Mouse (Mus musculus): ENCODE data around the gene Fbn1. TPM values are rescaled to one million over a fixed set of nuclear protein-coding genes. Genes with fewer than 3 reads are reported as not detected.

Gene Fbn1
- 7.8 and 21.4 TPM in 2 replicates for polyA plus RNA-seq (2012; ENCODE audit: insufficient read depth, insufficient read length, missing spikeins)

- 0 out of 2 replicates have a peak within 1 kb of the TSS, but pooled peaks have one; percentile 8 for H3K27ac ChIP-seq (replicated peaks; ENCODE audit: low read depth, low read length)
- H3K4me1 ChIP-seq (ENCODE audit: control insufficient read depth, insufficient read depth, insufficient read length, low read length): 0 out of 2 replicates have a peak, but pooled peaks cover 10% of the 10 kb centered on the region
- peak within 1 kb of the TSS; percentile 45 for H3K4me3 ChIP-seq (ENCODE audit: insufficient read depth, low read depth, low read length)
Measured at GRCm38 (mm10) chr2:125507893-125508292, at the start of gene Fbn1. Gene Fbn1 (minus strand): TSS chr2:125507993.

DNA sequence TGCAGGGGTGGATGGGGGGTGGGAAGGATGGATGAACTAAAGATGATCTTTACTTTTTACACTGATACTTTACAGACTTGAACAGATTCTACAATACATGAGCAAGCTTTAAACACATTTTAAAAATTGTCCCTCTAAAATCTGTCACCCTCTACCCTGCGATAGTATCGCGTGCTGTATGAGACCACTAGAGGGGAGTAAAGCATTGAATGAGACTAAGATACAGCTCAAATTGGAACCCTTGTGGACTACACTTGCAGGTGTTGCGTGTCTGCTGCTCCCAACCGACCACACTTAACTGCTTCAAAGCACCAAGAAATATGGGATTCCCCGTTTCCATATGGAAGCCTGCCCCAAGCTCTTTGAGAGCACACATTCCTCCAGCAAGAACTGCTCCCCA lies 48.0 kb upstream of the Fbn1 start:
- Histone ChIP-seq H3K4me3 (ENCODE audit: insufficient read depth, low read depth, low read length) (no peak overlapping the region), H3K4me1 (ENCODE audit: control insufficient read depth, insufficient read depth, insufficient read length, low read length) (no peaks in the 10 kb centered on the region), H3K27ac (replicated peaks; ENCODE audit: low read depth, low read length) (no peak overlapping the region)

DNA sequence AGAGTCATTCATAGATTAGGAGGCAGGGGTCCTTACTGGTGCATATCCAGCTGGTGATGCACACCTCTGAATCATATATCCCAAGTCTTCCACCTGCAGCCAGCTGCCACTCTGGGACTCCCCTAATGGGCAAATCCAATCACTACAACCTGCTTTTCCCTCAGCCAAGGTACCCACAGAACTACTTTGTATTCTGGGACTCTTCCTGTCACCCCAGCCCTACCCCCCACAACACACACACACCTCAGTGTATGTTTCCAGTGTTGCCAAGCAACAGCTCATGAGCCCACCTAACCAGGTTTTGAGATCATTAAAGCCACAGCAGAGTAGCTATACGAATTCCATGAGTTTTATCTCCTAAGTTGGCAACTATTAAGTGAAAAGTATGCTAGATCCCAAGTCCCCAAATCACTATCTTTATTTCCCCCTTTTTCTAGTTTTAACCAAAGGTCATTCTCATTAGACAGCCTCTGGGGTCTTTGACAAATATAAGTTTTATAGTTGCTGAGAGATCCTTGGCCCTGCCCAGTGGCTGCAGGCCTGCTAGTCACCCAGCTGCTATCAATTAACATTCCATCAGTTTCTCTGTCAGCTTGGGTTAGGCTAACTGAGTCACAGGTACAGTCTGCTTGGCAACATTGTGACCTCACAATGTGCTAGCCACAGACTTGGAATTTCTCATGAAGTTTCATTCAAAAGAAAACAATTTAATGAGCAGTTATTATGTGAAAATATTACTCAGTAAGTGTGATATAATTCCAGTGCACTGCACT lies 41.2 kb upstream of the Fbn1 start:
- H3K4me3 ChIP-seq (ENCODE audit: insufficient read depth, low read depth, low read length): no peak overlapping the region
- no peaks in the 10 kb centered on the region for H3K4me1 ChIP-seq (ENCODE audit: control insufficient read depth, insufficient read depth, insufficient read length, low read length)
- no peak overlapping the region for H3K27ac ChIP-seq (replicated peaks; ENCODE audit: low read depth, low read length)

DNA sequence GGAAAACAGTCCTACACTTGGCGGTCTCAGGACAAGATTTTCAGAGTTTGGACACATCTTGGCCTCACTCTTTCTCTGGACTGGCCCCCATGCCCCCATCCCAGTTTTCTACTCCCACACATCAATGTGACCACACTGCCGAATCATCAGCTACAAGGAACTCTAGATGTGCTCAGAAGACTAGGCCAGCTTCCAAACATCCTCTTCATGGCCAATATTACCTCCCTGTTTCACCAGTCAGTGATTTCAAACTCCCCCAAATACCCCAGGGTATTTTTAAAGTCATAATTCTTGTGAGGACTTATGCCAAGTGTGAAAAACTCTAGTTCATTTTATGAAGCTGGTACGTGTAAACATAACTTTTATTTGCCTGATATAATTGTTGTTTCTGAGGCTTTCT lies 37.2 kb upstream of the Fbn1 start:
- Histone ChIP-seq H3K27ac (replicated peaks; ENCODE audit: low read depth, low read length) (no peak overlapping the region), H3K4me1 (ENCODE audit: control insufficient read depth, insufficient read depth, insufficient read length, low read length) (no peaks in the 10 kb centered on the region), H3K4me3 (ENCODE audit: insufficient read depth, low read depth, low read length) (no peak overlapping the region)

DNA sequence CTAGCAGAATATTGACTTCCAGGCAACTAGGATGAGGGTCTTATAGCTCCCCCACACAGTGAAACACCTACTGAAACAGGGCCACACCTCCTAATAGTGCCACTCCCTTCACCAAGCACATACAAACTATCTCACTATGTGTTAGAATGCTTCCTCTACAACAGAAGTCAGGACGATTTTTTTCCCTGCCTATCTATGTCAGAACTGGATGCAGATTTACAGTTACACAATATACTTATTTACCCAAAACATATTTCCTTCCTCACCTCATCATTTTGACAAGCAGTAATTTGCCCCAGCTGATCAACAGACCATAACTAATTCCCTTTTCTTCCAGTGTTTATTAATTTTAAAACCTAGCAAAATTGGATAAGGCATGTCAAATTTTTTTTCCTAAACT lies 35.9 kb upstream of the Fbn1 start:
- Histone ChIP-seq H3K27ac (replicated peaks; ENCODE audit: low read depth, low read length) (no peak overlapping the region), H3K4me1 (ENCODE audit: control insufficient read depth, insufficient read depth, insufficient read length, low read length) (no peaks in the 10 kb centered on the region), H3K4me3 (ENCODE audit: insufficient read depth, low read depth, low read length) (no peak overlapping the region)

GRCm38 (mm10) chr2:125541451-125541850 lies 33.7 kb upstream of the Fbn1 start:
- Histone ChIP-seq H3K4me3 (ENCODE audit: insufficient read depth, low read depth, low read length) (no peak overlapping the region), H3K27ac (replicated peaks; ENCODE audit: low read depth, low read length) (no peak overlapping the region), H3K4me1 (ENCODE audit: control insufficient read depth, insufficient read depth, insufficient read length, low read length) (no peaks in the 10 kb centered on the region)

DNA sequence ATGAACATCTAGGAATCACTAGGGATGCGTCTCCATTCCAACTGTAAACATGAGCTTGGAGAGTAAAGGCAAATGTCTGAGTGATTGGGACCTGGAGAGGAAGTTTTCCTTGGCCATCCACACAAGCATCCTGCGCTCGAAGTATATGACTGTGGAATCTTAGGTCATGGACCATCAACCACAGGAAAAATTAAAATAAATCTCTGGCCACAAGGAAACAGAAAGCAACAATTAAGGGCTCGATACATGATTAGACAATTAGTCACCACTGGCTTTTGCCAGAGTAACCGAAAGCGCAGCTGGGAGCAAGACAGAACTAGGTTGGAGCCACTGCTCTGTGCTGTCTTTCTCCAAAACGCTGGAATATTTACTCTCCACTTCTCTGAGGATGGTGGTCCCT lies 32.8 kb upstream of the Fbn1 start:
- H3K4me1 ChIP-seq (ENCODE audit: control insufficient read depth, insufficient read depth, insufficient read length, low read length): no peaks in the 10 kb centered on the region
- no peak overlapping the region for H3K4me3 ChIP-seq (ENCODE audit: insufficient read depth, low read depth, low read length)
- H3K27ac ChIP-seq (replicated peaks; ENCODE audit: low read depth, low read length): no peak overlapping the region

DNA sequence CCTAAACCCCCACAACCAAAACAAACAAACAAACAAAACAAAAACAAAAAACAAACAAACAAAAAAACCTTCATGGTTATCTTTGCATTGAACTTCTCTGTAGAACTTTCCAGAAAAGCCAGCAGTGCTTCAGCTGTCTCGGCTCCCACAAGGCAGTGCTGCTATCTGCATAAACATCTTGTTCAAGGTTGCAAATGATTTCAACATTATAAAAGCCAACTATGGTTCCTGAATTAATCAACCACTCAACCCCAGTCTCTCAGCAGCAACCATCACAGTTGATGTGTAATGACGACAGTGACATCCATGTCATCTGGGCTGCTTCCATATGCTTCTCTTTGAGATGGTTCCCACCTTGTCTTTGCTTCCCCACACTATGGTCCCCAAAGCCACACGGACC lies 31.8 kb upstream of the Fbn1 start:
- no peaks in the 10 kb centered on the region for H3K4me1 ChIP-seq (ENCODE audit: control insufficient read depth, insufficient read depth, insufficient read length, low read length)
- no peak overlapping the region for H3K27ac ChIP-seq (replicated peaks; ENCODE audit: low read depth, low read length)
- no peak overlapping the region for H3K4me3 ChIP-seq (ENCODE audit: insufficient read depth, low read depth, low read length)

DNA sequence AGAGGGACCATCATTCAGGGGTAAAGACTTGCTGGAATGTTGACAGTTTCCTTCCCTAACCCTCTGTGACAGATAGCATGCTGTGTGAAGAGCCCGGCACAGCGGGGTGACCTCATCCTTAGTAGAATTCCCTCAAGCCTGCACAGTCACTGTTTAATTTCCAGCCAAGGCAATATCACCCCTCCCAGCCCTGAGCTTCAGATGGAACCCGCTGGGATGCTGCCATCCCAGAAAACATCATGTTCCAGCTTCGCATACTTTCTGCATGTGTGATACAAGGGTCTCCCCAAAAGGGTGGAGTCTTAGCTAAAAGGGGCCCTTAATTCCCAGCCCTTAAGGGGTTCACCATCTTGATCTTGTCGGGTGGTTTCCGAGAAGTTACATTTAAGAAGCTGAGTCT lies 22.9 kb upstream of the Fbn1 start:
- Histone ChIP-seq H3K27ac (replicated peaks; ENCODE audit: low read depth, low read length) (no peak overlapping the region), H3K4me3 (ENCODE audit: insufficient read depth, low read depth, low read length) (no peak overlapping the region), H3K4me1 (ENCODE audit: control insufficient read depth, insufficient read depth, insufficient read length, low read length) (no peaks in the 10 kb centered on the region)

DNA sequence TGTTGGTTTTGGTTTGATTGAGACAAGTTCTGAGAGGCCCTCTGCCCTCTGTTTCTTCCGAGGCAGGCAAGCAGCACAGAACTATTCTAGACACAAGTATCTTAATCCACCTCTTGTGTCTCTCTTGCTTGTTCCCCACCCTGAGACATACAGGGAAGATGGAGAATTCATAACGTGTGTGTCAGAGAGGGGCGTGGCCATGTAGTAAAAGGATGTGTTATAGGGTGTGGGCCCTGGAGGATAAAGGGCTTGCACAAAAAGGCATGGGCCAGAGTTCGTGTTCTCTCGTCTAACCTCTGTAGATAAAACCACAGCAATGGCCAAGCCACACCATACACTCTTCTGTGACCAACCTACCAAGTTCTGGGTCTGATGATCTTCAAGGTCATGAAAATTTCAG lies 18.8 kb upstream of the Fbn1 start:
- Histone ChIP-seq H3K4me3 (ENCODE audit: insufficient read depth, low read depth, low read length) (no peak overlapping the region), H3K4me1 (ENCODE audit: control insufficient read depth, insufficient read depth, insufficient read length, low read length) (no peaks in the 10 kb centered on the region), H3K27ac (replicated peaks; ENCODE audit: low read depth, low read length) (no peak overlapping the region)

DNA sequence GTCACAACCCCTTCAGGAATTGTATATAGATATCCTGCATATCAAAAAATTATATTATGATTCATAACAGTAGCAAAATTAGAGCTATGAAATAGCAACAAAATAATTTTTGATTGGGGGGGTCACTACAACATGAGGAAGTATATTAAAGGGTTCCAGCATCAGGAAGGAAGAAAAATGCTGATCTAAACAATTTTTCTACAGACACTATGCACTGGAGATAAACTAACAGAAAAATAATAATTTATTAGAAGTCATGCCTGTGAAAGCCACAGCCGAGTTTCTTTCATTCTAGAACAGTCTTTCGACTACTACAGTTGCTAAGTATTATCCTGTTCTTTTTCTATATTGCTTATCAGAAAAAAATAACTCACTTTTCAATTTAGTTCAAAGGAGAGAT lies 17.7 kb upstream of the Fbn1 start:
- Histone ChIP-seq H3K4me3 (ENCODE audit: insufficient read depth, low read depth, low read length) (no peak overlapping the region), H3K27ac (replicated peaks; ENCODE audit: low read depth, low read length) (no peak overlapping the region), H3K4me1 (ENCODE audit: control insufficient read depth, insufficient read depth, insufficient read length, low read length) (no peaks in the 10 kb centered on the region)

- H3K4me1 ChIP-seq (ENCODE audit: control insufficient read depth, insufficient read depth, insufficient read length, low read length): peaks cover 9% of the 10 kb centered on the region; the same call in 1 of the 2 replicates
- no peak overlapping the region for H3K4me3 ChIP-seq (ENCODE audit: insufficient read depth, low read depth, low read length)
- H3K27ac ChIP-seq (replicated peaks; ENCODE audit: low read depth, low read length): no peak overlapping the region
Measured at GRCm38 (mm10) chr2:125516594-125516993, 8.8 kb upstream of the Fbn1 start.

DNA sequence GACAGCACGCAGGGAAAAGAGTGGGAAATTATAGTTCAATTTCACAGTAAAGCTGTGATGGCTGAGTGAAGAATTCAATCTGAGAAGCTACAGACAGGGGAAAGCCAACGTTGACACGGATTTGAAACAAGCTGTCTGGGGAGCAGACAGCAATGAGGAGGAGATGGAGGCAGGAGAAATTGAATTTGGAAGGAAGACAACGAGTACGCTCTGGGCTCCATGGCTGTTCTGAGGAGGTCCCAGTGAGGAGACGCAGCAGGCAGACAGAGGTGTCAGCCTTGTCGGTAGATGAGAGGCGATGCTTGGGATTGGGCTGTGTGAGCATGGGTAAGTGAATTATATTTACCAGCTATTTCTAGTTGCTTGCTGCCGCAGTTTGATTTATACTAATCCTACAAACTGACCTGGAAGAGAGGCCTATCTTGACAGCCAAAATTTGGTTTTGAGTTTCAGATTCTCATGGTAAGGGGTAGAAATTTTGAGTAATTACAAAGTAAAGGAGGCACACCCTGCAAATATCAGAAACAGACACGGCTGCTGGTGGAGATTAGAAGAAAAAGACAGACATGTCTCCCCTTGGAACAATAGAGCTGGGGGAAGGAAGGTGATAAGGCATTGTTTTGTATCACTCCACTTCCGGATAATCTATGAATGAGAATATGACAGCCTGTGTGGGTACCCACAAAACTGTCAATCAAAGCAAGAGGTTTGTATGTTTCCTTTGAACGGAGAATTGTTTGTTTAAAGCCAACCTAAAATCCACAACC lies 7.7 kb upstream of the Fbn1 start:
- Histone ChIP-seq H3K4me3 (ENCODE audit: insufficient read depth, low read depth, low read length) (no peak overlapping the region), H3K27ac (replicated peaks; ENCODE audit: low read depth, low read length) (no peak overlapping the region), H3K4me1 (ENCODE audit: control insufficient read depth, insufficient read depth, insufficient read length, low read length) (peaks cover 9% of the 10 kb centered on the region; the same call in 1 of the 2 replicates)

GRCm38 (mm10) chr2:125514391-125514790 lies 6.6 kb upstream of the Fbn1 start:
- no peak overlapping the region for H3K4me3 ChIP-seq (ENCODE audit: insufficient read depth, low read depth, low read length)
- H3K27ac ChIP-seq (replicated peaks; ENCODE audit: low read depth, low read length): no peak overlapping the region
- peaks cover 14% of the 10 kb centered on the region; the same call in 1 of the 2 replicates for H3K4me1 ChIP-seq (ENCODE audit: control insufficient read depth, insufficient read depth, insufficient read length, low read length)

DNA sequence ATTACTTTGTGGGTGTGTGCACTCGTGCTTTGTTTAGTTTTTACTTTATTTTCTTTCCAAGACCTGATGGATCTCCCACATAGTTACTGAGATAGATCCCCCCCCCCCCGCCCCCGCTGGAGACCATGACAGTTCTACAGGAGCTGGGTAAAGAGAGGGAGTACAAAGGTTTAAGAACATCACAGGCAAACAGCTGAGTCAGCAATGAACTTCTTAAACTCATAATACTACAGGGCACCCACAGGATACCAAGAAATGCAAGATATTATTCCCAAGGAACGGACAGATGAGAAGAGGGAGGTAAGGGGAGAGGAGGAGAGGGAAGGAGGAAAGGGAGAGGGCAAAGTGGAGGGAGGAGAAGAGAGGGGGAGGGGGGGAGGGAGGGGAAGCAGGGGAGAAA lies 4.8 kb upstream of the Fbn1 start:
- no peak overlapping the region for H3K27ac ChIP-seq (replicated peaks; ENCODE audit: low read depth, low read length)
- no peak overlapping the region for H3K4me3 ChIP-seq (ENCODE audit: insufficient read depth, low read depth, low read length)
- H3K4me1 ChIP-seq (ENCODE audit: control insufficient read depth, insufficient read depth, insufficient read length, low read length): peaks cover 14% of the 10 kb centered on the region; the same call in 1 of the 2 replicates

Data from brown adipose tissue, adult 24 weeks (tissue).